Mouse (Mus musculus): Measurements from ENCODE around the gene Klrb1a. TPM values are rescaled to one million over a fixed set of nuclear protein-coding genes. Genes with fewer than 3 reads are reported as not detected.

The Klrb1a gene
- total and polyA plus RNA-seq, 3 experiments = not detected

DNA sequence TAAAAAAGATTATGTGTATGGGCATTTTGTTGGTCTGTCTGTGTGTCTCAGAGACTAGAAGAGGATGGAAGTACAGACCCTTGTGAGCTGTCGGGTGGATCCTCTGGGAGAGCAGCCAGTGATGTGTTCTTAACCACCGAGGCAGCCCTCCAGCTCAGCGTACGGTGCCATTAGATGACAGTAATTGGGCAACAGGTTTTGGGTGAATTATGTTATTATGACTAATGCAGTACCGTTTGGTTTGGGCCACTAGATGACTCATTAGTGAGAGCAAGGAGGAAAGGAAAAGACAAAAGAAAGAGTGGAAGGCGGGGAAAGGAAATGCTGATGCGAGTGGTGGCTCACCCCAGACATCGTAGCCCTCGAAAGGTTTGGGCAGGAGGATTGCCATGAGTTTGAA, 28.7 kb downstream of the Klrb1a start:
- Histone ChIP-seq H3K9ac (ENCODE audit: insufficient read depth, low read depth) (no peak overlapping the region), H3K9me3 (replicated peaks; ENCODE audit: low read length) (no peaks in the 10 kb centered on the region), H3K4me1 (ENCODE audit: control insufficient read depth in 1 of 2, insufficient read depth in 2 of 2) (peaks cover 2 to 12% of the 10 kb centered on the region in 2 experiments; a peak in 2 of 4 replicates), H3K27ac (ENCODE audit: insufficient read depth, low read depth) (no peak overlapping the region), H3K36me3 (replicated peaks in 1 of 2; ENCODE audit: control insufficient read depth in 1 of 2, insufficient read depth in 1 of 2, low read length in 1 of 2) (no peaks in the 10 kb centered on the region), H3K4me3 (replicated peaks in 1 of 3; ENCODE audit: low read depth in 2 of 3, low read length in 2 of 3, poor library complexity in 1 of 3) (no peak overlapping the region), H3K4me2 (ENCODE audit: insufficient read depth, low read depth, poor library complexity, severe bottlenecking) (no peak overlapping the region), H3K79me2 (replicated peaks; ENCODE audit: control insufficient read depth, extremely low read depth, insufficient read depth, poor library complexity, severe bottlenecking) (no peaks in the 10 kb centered on the region), H3K27me3 (replicated peaks) (no peaks in the 10 kb centered on the region)
- DNase-seq (ENCODE audit: extremely low read depth) = no peak
- dilution Hi-C loops (cut with MboI; ENCODE audit: extremely low pct_ligation_motif_present, extremely low pct_unique_long_range_greater_than_20kb, low sequenced_read_pairs) = no loop called here
- in situ Hi-C loops (cut with MboI; ENCODE audit: low pct_ligation_motif_present, low pct_unique_long_range_greater_than_20kb, low sequenced_read_pairs) = no loop called here
- no peak for TF ChIP-seq RCOR1 (conservative IDR thresholded peaks at IDR 0.05; ENCODE audit: low read depth, low read length)
- TF ChIP-seq ZKSCAN1 (IDR thresholded peaks at IDR 0.05; ENCODE audit: borderline replicate concordance, low read depth, low read length) = no peak
- no peak for TF ChIP-seq ETS1 (conservative IDR thresholded peaks at IDR 0.05; ENCODE audit: low read depth, low read length)
- TF ChIP-seq ZNF384 (IDR thresholded peaks at IDR 0.05; ENCODE audit: low read depth, low read length) = no peak
- no peak for TF ChIP-seq MAX (IDR thresholded peaks at IDR 0.05; ENCODE audit: low read length)
- no peak for TF ChIP-seq KAT2A (IDR thresholded peaks at IDR 0.05; ENCODE audit: insufficient replicate concordance, low read length)
- no peak for TF ChIP-seq MXI1 (IDR thresholded peaks at IDR 0.05; ENCODE audit: low read depth, low read length)
- TF ChIP-seq ZC3H11A (IDR thresholded peaks at IDR 0.05; ENCODE audit: low read depth, low read length) = no peak
- no peak for TF ChIP-seq BHLHE40 (IDR thresholded peaks at IDR 0.05; ENCODE audit: low read depth, low read length)
- TF ChIP-seq CTCF (conservative IDR thresholded peaks at IDR 0.05 in 1 of 2, IDR thresholded peaks at IDR 0.05 in 1 of 2; ENCODE audit: low read depth in 2 of 2, low read length in 2 of 2) = no peak
- TF ChIP-seq IRF4 (IDR thresholded peaks at IDR 0.05; ENCODE audit: low read depth, low read length) = no peak
- no peak for TF ChIP-seq ELF1 (IDR thresholded peaks at IDR 0.05; ENCODE audit: low read depth, low read length)
- no peak for TF ChIP-seq RAD21 (IDR thresholded peaks at IDR 0.05; ENCODE audit: low read depth, low read length)
- TF ChIP-seq SIN3A (IDR thresholded peaks at IDR 0.05; ENCODE audit: low read length) = no peak
- no peak for TF ChIP-seq EP300 (IDR thresholded peaks at IDR 0.05; ENCODE audit: low read length)
- no peak for TF ChIP-seq CHD2 (IDR thresholded peaks at IDR 0.05; ENCODE audit: low read length)
- no peak for TF ChIP-seq MEF2A (IDR thresholded peaks at IDR 0.05; ENCODE audit: borderline replicate concordance, low read depth, low read length)
- TF ChIP-seq MAZ (IDR thresholded peaks at IDR 0.05; ENCODE audit: low read depth, low read length) = no peak

DNA sequence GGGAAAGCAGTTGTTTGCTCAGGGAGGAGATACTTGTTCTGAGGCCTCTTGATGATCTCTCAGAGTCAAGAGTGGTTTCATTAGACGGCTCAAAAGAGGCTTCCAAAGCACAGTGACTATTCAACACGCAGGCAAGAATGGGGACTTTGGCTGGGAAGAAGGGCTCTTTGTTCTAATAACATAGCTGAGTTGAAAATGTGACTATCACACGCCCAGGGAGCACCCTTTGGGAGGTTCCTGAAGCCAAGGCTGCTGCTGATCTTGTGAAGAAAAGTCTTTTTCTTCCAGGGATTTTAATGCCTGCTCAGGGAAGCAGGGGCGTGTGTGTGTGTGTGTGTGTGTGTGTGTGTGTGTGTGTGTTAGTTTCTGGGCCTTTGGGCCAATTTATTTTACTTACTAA, 33.9 kb downstream of the Klrb1a start:
- no peaks in the 10 kb centered on the region for H3K79me2 ChIP-seq (replicated peaks; ENCODE audit: control insufficient read depth, extremely low read depth, insufficient read depth, poor library complexity, severe bottlenecking)
- DNase-seq (ENCODE audit: extremely low read depth) = no peak
- H3K9me3 ChIP-seq (replicated peaks; ENCODE audit: low read length) = no peaks in the 10 kb centered on the region
- peaks cover 6 to 7% of the 10 kb centered on the region in 2 experiments; a peak in 3 of 4 replicates for H3K4me1 ChIP-seq (ENCODE audit: control insufficient read depth in 1 of 2, insufficient read depth in 2 of 2)
- dilution Hi-C loops (cut with MboI; ENCODE audit: extremely low pct_ligation_motif_present, extremely low pct_unique_long_range_greater_than_20kb, low sequenced_read_pairs) = no loop called here
- no peak overlapping the region for H3K4me3 ChIP-seq (replicated peaks in 1 of 3; ENCODE audit: low read depth in 2 of 3, low read length in 2 of 3, poor library complexity in 1 of 3)
- no peaks in the 10 kb centered on the region for H3K27me3 ChIP-seq (replicated peaks)
- TF ChIP-seq ZNF384 (IDR thresholded peaks at IDR 0.05; ENCODE audit: low read depth, low read length) (no peak), E2F4 (IDR thresholded peaks at IDR 0.05; ENCODE audit: insufficient replicate concordance, low read depth, low read length) (no peak), MAZ (IDR thresholded peaks at IDR 0.05; ENCODE audit: low read depth, low read length) (no peak), MAFK (IDR thresholded peaks at IDR 0.05; ENCODE audit: insufficient replicate concordance, low read length) (no peak), ZKSCAN1 (IDR thresholded peaks at IDR 0.05; ENCODE audit: borderline replicate concordance, low read depth, low read length) (no peak), NRF1 (IDR thresholded peaks at IDR 0.05; ENCODE audit: low read depth, low read length) (no peak), TCF12 (IDR thresholded peaks at IDR 0.05; ENCODE audit: low read depth, low read length) (no peak), PAX5 (IDR thresholded peaks at IDR 0.05; ENCODE audit: low read length) (no peak), RAD21 (IDR thresholded peaks at IDR 0.05; ENCODE audit: low read depth, low read length) (no peak), HCFC1 (IDR thresholded peaks at IDR 0.05; ENCODE audit: low read depth, low read length) (no peak), USF2 (conservative IDR thresholded peaks at IDR 0.05; ENCODE audit: low read depth, low read length) (no peak), MXI1 (IDR thresholded peaks at IDR 0.05; ENCODE audit: low read depth, low read length) (no peak), POLR2AphosphoS2 (IDR thresholded peaks at IDR 0.05; ENCODE audit: low read depth, low read length) (no peak), TBP (conservative IDR thresholded peaks at IDR 0.05; ENCODE audit: low read depth, low read length) (no peak), JUND (conservative IDR thresholded peaks at IDR 0.05; ENCODE audit: low read depth, low read length) (no peak), NELFE (IDR thresholded peaks at IDR 0.05; ENCODE audit: low read depth, low read length) (no peak), CTCF (conservative IDR thresholded peaks at IDR 0.05 in 1 of 2, IDR thresholded peaks at IDR 0.05 in 1 of 2; ENCODE audit: low read depth in 2 of 2, low read length in 2 of 2) (no peak), ZC3H11A (IDR thresholded peaks at IDR 0.05; ENCODE audit: low read depth, low read length) (no peak), MAX (IDR thresholded peaks at IDR 0.05; ENCODE audit: low read length) (no peak)
- no peak overlapping the region for H3K4me2 ChIP-seq (ENCODE audit: insufficient read depth, low read depth, poor library complexity, severe bottlenecking)
- no peak overlapping the region for H3K9ac ChIP-seq (ENCODE audit: insufficient read depth, low read depth)
- in situ Hi-C loops (cut with MboI; ENCODE audit: low pct_ligation_motif_present, low pct_unique_long_range_greater_than_20kb, low sequenced_read_pairs) = no loop called here
- H3K36me3 ChIP-seq (replicated peaks in 1 of 2; ENCODE audit: control insufficient read depth in 1 of 2, insufficient read depth in 1 of 2, low read length in 1 of 2) = no peaks in the 10 kb centered on the region
- H3K27ac ChIP-seq (ENCODE audit: insufficient read depth, low read depth) = no peak overlapping the region

Data from CH12.LX (cell line).